Comparison of ENCODE assay signal across 20 mouse cellular contexts in genomic region chr4:133285950-133286349, GRCm38 (mm10). TPM values are rescaled to one million over a fixed set of nuclear protein-coding genes. Genes with fewer than 3 reads are reported as not detected.
DNase-seq lines count a peak whose midpoint lies in the region; ATAC-seq and TF ChIP-seq lines count a peak whose summit lies in the region.
"Had no signal": no experiment of that assay in that cellular context is flagged by ENCODE, and none has a peak within 500 bp of the region (broad histone marks: within the 10 kb centered on the region; RNA-seq: fewer than 3 reads in every experiment).

No protein-coding gene starts in this region.

- no peak overlapping the region for H3K4me3 ChIP-seq in gastrocnemius, adult 2 months
- H3K4me3 ChIP-seq in liver, embryonic 14.5 days (ENCODE audit: insufficient read depth in 1 of 2, low read depth in 2 of 2, low read length in 2 of 2), result no peak overlapping the region
- H3K4me3 ChIP-seq: embryonic facial prominence, embryonic 13.5 days had no signal

- peak; percentile 91 for ATAC-seq in erythroblast, adult 5-6 weeks (replicated peaks; ENCODE audit: low FRiP score, poor library complexity, severe bottlenecking)
- peak; percentile 87 for ATAC-seq in liver, embryonic 14.5 days (ENCODE audit: insufficient read depth)
- ATAC-seq: forebrain, embryonic 14.5 days; inflammation-experienced regulatory T-cells, adult 6 months; lung, postnatal 0 days had no signal

- no peaks in the 10 kb centered on the region for H3K27me3 ChIP-seq in liver, embryonic 14.5 days (ENCODE audit: control insufficient read depth, insufficient read depth, low read length)
- H3K27me3 ChIP-seq: embryonic facial prominence, embryonic 13.5 days had no signal

- no peak for TF ChIP-seq CTCF in gastrocnemius, adult 2 months (IDR thresholded peaks at IDR 0.05)
- no peak for TF ChIP-seq CTCF in liver, embryonic 14.5 days (IDR thresholded peaks at IDR 0.05; ENCODE audit: low read depth)

- intact Hi-C loops in gastrocnemius, adult 2 months (cut with DNase I), result no loop called here

- H3K4me2 ChIP-seq in liver, embryonic 14.5 days (ENCODE audit: low read depth), result peak overlapping the region; percentile 54
- H3K4me2 ChIP-seq: embryonic facial prominence, embryonic 13.5 days; midbrain, embryonic 11.5 days had no signal

- no peak overlapping the region for H3K27ac ChIP-seq in gastrocnemius, adult 2 months
- H3K27ac ChIP-seq in liver, embryonic 14.5 days, result peak overlapping the region; percentile 80
- H3K27ac ChIP-seq: embryonic facial prominence, embryonic 13.5 days had no signal

- no peaks in the 10 kb centered on the region for H3K9me3 ChIP-seq in liver, embryonic 14.5 days (ENCODE audit: control insufficient read depth, low read length)
- H3K9me3 ChIP-seq: embryonic facial prominence, embryonic 13.5 days had no signal

- peak; percentile 4 for DNase-seq in gastrocnemius, adult 2 months
- DNase-seq in gastrocnemius, postnatal 10 days, result no peak
- DNase-seq in 416B (ENCODE audit: low read depth), result peak; percentile 64
- peak; percentile 89 to 94 (median 91) for DNase-seq in liver, embryonic 14.5 days (ENCODE audit: low read depth in 3 of 3, low spot score in 3 of 3)
- no peak for DNase-seq in adrenal gland, postnatal 4 days (ENCODE audit: low spot score in 2 of 2)
- no peak for DNase-seq in thymus, postnatal 10 days (ENCODE audit: low spot score in 2 of 2)
- DNase-seq in ovary, postnatal 14 days (ENCODE audit: low spot score), result no peak
- DNase-seq: adrenal gland, postnatal 14 days; cerebellum, adult 11 months; heart, postnatal 10 days; kidney, postnatal 10 days; layer of hippocampus, adult 9-11 months; left cerebral cortex, postnatal 4 days; thymus, postnatal 36 days had no signal

- WGBS in liver, embryonic 14.5 days (ENCODE audit: insufficient replicate concordance), result 7% methylated on average over 5 of the region's 5 CpGs

- TF ChIP-seq EP300 in liver, embryonic 14.5 days (IDR thresholded peaks at IDR 0.05; ENCODE audit: low read depth), result peak; percentile 92

- H3K36me3 ChIP-seq in liver, embryonic 14.5 days (replicated peaks; ENCODE audit: control insufficient read depth, insufficient read depth, low read depth), result no peaks in the 10 kb centered on the region
- H3K36me3 ChIP-seq: embryonic facial prominence, embryonic 13.5 days had no signal

- H3K4me1 ChIP-seq in liver, embryonic 14.5 days (replicated peaks; ENCODE audit: control insufficient read depth in 2 of 2, insufficient read depth in 2 of 2, low read length in 1 of 2), result peaks cover 27 to 47% of the 10 kb centered on the region in 2 experiments

- H3K9ac ChIP-seq in liver, embryonic 14.5 days (replicated peaks), result 0 out of 2 replicates have a peak overlapping the region, but pooled peaks have one; percentile 18
- H3K9ac ChIP-seq: embryonic facial prominence, embryonic 13.5 days had no signal

RNA-seq across cellular contexts. Expression of gene Tmem222, which starts 8.4 kb away (rescaled TPM):
- 10 to 100 TPM; 21.6 to 25.7 TPM for total RNA-seq in gastrocnemius, adult 2 months (2021)
- total RNA-seq in gastrocnemius, postnatal 10 days (2021), result 10 to 100 TPM; 23.6 to 25.9 TPM
- total RNA-seq in erythroblast, adult 5-6 weeks (2015; ENCODE audit: low replicate concordance), result 9.8 and 22.3 TPM in 2 replicates
- total RNA-seq in erythroblast, adult 5-6 weeks (2017; ENCODE audit: low replicate concordance), result 1.5 and 6.7 TPM in 2 replicates
- polyA plus RNA-seq in liver, embryonic 14.5 days (2012; rRNA removed), result 31.6 and 35.3 TPM in 2 replicates
- 36.4 and 38.7 TPM in 2 replicates for polyA plus RNA-seq in liver, embryonic 14.5 days (2014; fragmentation: Nextera tagmentation; extraction: Ambion mirVana)
- 10 to 100 TPM; 65.5 to 78.0 TPM for total RNA-seq in adrenal gland, postnatal 4 days (2021)

RNA-seq across cellular contexts. Expression of gene Sytl1, which starts 23.0 kb away (rescaled TPM):
- not detected for total RNA-seq in gastrocnemius, adult 2 months (2021)
- total RNA-seq in gastrocnemius, postnatal 10 days (2021), result 1 to 10 TPM; 1.1 to 1.4 TPM
- total RNA-seq in erythroblast, adult 5-6 weeks (2015; ENCODE audit: low replicate concordance), result 0.96 and 1.0 TPM in 2 replicates
- total RNA-seq in erythroblast, adult 5-6 weeks (2017; ENCODE audit: low replicate concordance), result 0.28 and 1.4 TPM in 2 replicates
- polyA plus RNA-seq in liver, embryonic 14.5 days (2012; rRNA removed), result 0.52 and 0.56 TPM in 2 replicates
- 0.48 and 0.80 TPM in 2 replicates for polyA plus RNA-seq in liver, embryonic 14.5 days (2014; fragmentation: Nextera tagmentation; extraction: Ambion mirVana)
- total RNA-seq in adrenal gland, postnatal 4 days (2021), result 1 to 10 TPM; 1.5 to 2.4 TPM

RNA-seq across cellular contexts. Expression of gene Map3k6, which starts 45.3 kb away (rescaled TPM):
- total RNA-seq in gastrocnemius, adult 2 months (2021), result 10 to 100 TPM; 10.5 to 15.0 TPM
- total RNA-seq in gastrocnemius, postnatal 10 days (2021), result 1 to 10 TPM; 2.1 to 5.5 TPM
- 0.96 and 4.6 TPM in 2 replicates for total RNA-seq in erythroblast, adult 5-6 weeks (2015; ENCODE audit: low replicate concordance)
- total RNA-seq in erythroblast, adult 5-6 weeks (2017; ENCODE audit: low replicate concordance), result 0.42 TPM in 1 of 2 replicates, not detected in the other
- 2.0 and 2.4 TPM in 2 replicates for polyA plus RNA-seq in liver, embryonic 14.5 days (2012; rRNA removed)
- polyA plus RNA-seq in liver, embryonic 14.5 days (2014; fragmentation: Nextera tagmentation; extraction: Ambion mirVana), result 1.2 and 1.5 TPM in 2 replicates
- 10 to 100 TPM; 24.8 to 25.2 TPM for total RNA-seq in adrenal gland, postnatal 4 days (2021)

Comparison
In these comparisons a context has a peak if more than half of its experiments do, and no peak if none do; other contexts are left out.
1. DNase-seq: peak in gastrocnemius, adult 2 months (single experiment), 416B (single experiment) and liver, embryonic 14.5 days (3 of 3); none in gastrocnemius, postnatal 10 days (single experiment), adrenal gland, postnatal 4 days (0 of 2), thymus, postnatal 10 days (0 of 2) and ovary, postnatal 14 days (single experiment).